Mouse (Mus musculus) hindbrain, embryonic 11.5 days (tissue): ENCODE measurements around the gene Clptm1. TPM values are rescaled to one million over a fixed set of nuclear protein-coding genes. Genes with fewer than 3 reads are reported as not detected.
A peak's percentile ranks its signal among the peaks of the same experiment; 100 is the strongest.
"Not testable (repeated sequence)": the region's sequence is repeated elsewhere in the genome, so short reads cannot be mapped to it uniquely, and the experiment has no call there.

Experiments used
- ATAC-seq: fragments of 200-750 bp; cut with Nextera tagmentation; 2 replicates; pipeline ENCODE4 v1.8.0; 2017; ENCODE audit warnings: mild to moderate bottlenecking, moderate TSS enrichment, moderate library complexity; ENCODE audit not compliant: low FRiP score
- DNase-seq: peaks from one replicate; pipeline ENCODE4 v3.0.0-alpha.2; 2015; ENCODE audit warnings: low spot score
- H3K27ac ChIP-seq: fragments of 300-500 bp; sonication (generic); 2 replicates; pipeline ENCODE4 v1.5.1; 2014; ENCODE audit warnings: mild to moderate bottlenecking, low read depth, low read length
- H3K27me3 ChIP-seq: fragments of 300-500 bp; sonication (generic); 2 replicates; pipeline ENCODE4 v1.6.1; 2014; ENCODE audit warnings: mild to moderate bottlenecking, low read length, moderate library complexity, mixed read lengths; ENCODE audit not compliant: control insufficient read depth, insufficient read depth
- H3K36me3 ChIP-seq: fragments of 300-500 bp; sonication (generic); 2 replicates; pipeline ENCODE4 v1.6.1; 2014; ENCODE audit warnings: mild to moderate bottlenecking, low read length, moderate library complexity, mixed read lengths; ENCODE audit not compliant: control insufficient read depth, insufficient read depth
- H3K4me1 ChIP-seq: fragments of 300-500 bp; sonication (generic); replicated peaks from 2 replicates; pipeline ENCODE4 v1.6.1; 2014; ENCODE audit warnings: low read length, mixed read lengths; ENCODE audit not compliant: control insufficient read depth, insufficient read depth
- H3K4me2 ChIP-seq: fragments of 300-500 bp; sonication (generic); replicated peaks from 2 replicates; pipeline ENCODE4 v1.6.1; 2014; ENCODE audit warnings: mild to moderate bottlenecking, low read depth, low read length
- H3K4me3 ChIP-seq: fragments of 300-500 bp; sonication (generic); 2 replicates; pipeline ENCODE4 v1.5.1; 2014; ENCODE audit warnings: low read depth, low read length
- H3K9ac ChIP-seq: fragments of 300-500 bp; sonication (generic); 2 replicates; pipeline ENCODE4 v1.6.1; 2014; ENCODE audit warnings: low read depth, low read length
- H3K9me3 ChIP-seq: fragments of 300-500 bp; sonication (generic); 2 replicates; pipeline ENCODE4 v1.6.1; 2016; ENCODE audit warnings: low read length; ENCODE audit not compliant: control insufficient read depth
- WGBS: fragments of 180-500 bp; shearing (Covaris S2); extraction: QIAGEN DNeasy Blood & Tissue Kit; methylation state at CpG from one replicate; pipeline ENCODE4 v1.1.7; 2014; 5-methylcytosine and 5-hydroxymethylcytosine counted together
- polyA plus RNA-seq: library from polyadenylated mRNA; unstranded; fragments of >200 nt; fragmentation: Nextera tagmentation; extraction: Ambion mirVana; gene quantifications from 2 replicates; pipeline ENCODE4 v1.2.1, GENCODE M21; 2014

The Clptm1 gene
- polyA plus RNA-seq, 1 experiment from 2014 or later, result 86.2 TPM

DNA sequence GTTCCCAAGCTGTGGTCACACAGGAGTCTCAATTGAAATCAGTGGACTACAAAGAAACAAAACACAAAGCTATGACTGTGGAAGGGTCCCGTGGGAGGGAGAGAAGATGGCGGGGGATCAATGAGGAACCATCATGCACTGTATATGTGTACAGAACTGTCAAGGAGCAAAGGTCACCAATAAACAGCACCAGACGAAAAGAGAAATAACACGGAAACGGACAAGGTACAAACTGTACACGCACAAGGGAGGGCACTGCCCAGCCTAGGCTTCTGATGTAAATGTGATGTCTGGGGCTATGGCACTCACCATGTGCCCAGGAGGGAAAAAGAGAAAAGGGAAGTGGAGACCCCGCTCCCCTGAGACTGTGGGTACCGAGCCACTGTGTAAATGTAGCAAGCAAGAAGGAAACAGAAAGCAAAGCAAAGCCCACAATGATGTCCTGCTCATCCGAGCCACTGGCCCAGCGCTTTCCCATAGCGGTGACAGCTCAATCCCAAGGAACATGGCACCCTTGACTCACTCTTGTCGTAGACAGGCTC is 49.7 kb downstream of the Clptm1 start:
- Histone ChIP-seq H3K9me3 (no peaks in the 10 kb centered on the region), H3K4me3 (no peak overlapping the region), H3K9ac (no peak overlapping the region), H3K27me3 (no peaks in the 10 kb centered on the region), H3K27ac (no peak overlapping the region), H3K4me1 (no peaks in the 10 kb centered on the region), H3K4me2 (no peak overlapping the region), H3K36me3 (no peaks in the 10 kb centered on the region)
- ATAC-seq, result no peak
- WGBS, result 89% methylated on average over 12 of the region's 12 CpGs
- no peak for DNase-seq

DNA sequence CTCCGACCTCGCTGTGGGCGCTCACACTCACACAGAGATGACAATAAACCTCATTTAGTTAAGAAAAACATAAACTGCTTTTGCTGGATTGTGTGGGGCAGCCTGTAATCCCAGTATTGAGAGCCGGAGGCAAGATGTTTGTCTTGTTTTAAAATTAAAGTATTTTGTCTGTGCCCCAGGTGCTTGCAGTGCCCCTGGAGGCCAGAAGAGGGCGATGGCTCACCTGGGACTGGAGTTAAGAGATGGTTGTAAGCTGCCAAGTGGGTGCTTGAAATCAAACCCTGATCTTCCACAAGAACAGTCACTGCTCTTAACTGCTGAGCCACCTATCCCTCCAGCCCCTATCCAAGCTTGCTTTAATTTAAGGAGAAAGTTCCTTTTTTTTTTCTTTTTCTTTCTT is 53.9 kb downstream of the Clptm1 start:
- Histone ChIP-seq H3K27me3 (no peaks in the 10 kb centered on the region), H3K36me3 (no peaks in the 10 kb centered on the region), H3K4me3 (no peak overlapping the region), H3K27ac (no peak overlapping the region), H3K4me2 (no peak overlapping the region), H3K9me3 (no peaks in the 10 kb centered on the region), H3K4me1 (no peaks in the 10 kb centered on the region), H3K9ac (no peak overlapping the region)
- 77% methylated on average over 5 of the region's 5 CpGs for WGBS
- DNase-seq (no peak), ATAC-seq (no peak)

DNA sequence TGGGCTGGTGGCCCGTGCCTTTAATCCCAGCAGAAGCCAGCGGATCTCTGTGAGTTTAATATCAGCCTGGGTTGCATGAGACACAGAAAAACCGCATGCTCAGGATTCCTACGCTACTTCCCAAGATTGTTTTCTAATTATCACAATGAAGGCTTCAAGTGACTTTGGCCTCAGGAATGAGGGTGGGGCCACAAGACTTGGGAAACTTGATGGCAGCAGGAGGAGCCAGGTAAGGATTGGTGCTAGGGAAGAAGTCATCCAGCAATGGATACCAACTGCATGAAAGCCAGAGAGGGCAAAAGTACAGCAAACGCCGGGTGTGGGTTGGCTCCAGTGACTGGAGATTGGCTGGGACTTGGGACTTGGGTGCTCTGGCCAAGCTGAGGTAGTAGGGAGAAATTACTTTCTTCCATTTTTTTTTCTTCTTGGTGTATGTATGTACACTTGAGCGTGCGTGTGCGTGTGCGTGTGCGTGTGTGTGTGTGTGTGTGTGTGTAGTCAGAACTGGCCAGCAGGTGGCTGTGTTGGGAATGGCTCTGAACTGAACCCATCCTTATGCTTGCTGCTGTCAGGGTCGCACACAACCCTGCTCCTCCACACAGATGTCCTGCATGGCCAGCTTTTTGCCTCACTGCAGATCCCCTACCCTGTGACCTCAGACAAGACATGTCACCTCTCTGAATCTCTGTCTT is 55.0 kb downstream of the Clptm1 start:
- H3K4me2 ChIP-seq, result no peak overlapping the region

DNA sequence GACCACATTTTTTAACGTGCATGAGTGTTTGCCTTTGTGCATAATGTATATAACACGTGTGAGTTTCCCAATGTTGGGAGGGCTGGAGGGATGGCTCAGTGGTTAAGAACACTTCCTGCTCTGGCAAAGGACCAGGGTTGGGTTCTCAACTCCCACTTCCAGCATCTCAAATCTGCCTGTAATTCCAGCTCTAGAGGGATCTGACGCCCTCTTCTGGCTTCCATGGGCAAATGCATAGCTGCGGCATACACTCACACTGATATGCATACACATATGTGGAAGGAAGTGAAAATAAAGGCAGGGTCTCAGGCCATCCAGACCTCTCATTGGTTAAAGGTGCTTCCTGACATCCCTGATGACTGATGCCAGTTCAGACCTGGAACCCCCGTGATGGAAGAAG is 57.5 kb downstream of the Clptm1 start:
- Histone ChIP-seq H3K4me3 (no peak overlapping the region), H3K4me1 (peaks cover 6% of the 10 kb centered on the region), H3K4me2 (no peak overlapping the region), H3K9me3 (no peaks in the 10 kb centered on the region), H3K27me3 (no peaks in the 10 kb centered on the region), H3K27ac (no peak overlapping the region), H3K36me3 (no peaks in the 10 kb centered on the region), H3K9ac (no peak overlapping the region)
- WGBS, result 84% methylated on average over 5 of the region's 5 CpGs
- DNase-seq (no peak), ATAC-seq (no peak)

More for the DNA sequence above, 55.0 kb downstream of the Clptm1 start:
- no peak for ATAC-seq
- Histone ChIP-seq H3K4me1 (no peaks in the 10 kb centered on the region), H3K27me3 (no peaks in the 10 kb centered on the region), H3K9ac (no peak overlapping the region), H3K9me3 (no peaks in the 10 kb centered on the region), H3K4me3 (no peak overlapping the region), H3K36me3 (no peaks in the 10 kb centered on the region), H3K27ac (no peak overlapping the region)
- DNase-seq, result no peak
- WGBS, result 93% methylated on average over 12 of the region's 12 CpGs

DNA sequence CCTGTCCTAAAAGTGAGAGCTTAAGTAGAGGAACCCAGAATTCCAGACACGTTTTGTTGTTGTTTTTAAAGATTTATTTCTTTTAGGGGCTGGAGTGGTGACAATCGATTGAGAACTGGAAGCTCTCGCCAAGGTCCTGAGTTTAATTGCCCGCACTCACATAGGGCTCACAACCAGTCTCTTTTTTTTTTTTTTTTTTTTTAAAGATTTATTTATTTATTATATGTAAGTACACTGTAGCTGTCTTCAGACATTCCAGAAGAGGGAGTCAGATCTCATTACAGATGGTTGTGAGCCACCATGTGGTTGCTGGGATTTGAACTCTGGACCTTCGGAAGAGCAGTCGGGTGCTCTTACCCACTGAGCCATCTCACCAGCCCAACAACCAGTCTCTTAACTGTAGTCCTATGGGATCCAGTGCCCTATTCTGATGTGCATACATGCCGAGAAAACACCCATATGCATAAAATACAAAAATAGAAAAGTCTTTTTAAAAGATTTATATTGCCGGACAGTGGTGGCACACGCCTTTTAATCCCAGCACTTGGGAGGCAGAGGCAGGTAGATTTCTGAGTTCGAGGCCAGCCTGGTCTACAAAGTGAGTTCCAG is 60.1 kb downstream of the Clptm1 start:
- H3K27ac ChIP-seq, H3K9me3 ChIP-seq, DNase-seq, H3K4me1 ChIP-seq, H3K36me3 ChIP-seq, H3K27me3 ChIP-seq: not testable (repeated sequence)
- ATAC-seq, result peak; percentile 3; the same call in 1 of the 2 replicates
- Histone ChIP-seq H3K4me3 (peak overlapping the region; percentile 99), H3K4me2 (peak overlapping the region; percentile 93), H3K9ac (peak overlapping the region; percentile 93; the same call in 1 of the 2 replicates)
- WGBS, result 58% methylated on average over 10 of the region's 10 CpGs

DNA sequence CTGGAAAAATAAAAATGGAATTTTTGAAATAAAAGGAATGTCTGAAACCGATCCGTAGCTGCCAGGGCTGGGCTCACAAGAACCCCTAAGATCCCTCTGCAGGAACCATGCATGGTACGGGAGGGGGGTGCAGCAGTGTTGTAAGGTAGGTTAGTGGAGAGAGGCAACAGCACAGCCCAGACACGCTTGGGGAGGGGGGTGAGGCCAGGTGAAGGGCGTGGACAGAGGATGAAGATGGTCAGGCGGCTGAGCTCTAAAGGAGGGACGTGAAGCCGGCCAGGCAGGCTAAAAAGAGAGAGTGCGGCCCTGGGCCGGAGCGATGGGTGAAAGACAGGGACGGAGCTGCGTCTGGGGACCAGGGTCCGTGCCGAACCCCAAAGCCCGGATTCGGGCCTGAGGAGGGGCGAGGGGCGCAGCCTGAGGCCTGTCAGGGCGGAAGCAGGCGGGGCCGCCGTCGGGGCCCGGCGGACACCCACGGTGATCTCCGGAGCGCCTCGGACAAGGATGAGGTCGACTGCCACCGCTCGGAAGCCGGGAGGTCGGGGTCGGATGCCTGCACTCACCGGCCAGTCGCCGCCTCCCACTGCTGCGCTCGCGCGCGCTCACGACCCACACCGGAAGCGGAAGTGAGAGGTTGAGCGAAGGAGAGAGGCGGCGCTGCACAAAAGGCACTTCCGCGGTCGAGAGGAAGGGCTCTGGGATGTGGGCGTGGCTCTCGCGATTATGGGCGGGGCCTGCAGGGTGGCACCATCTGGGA is 60.8 kb downstream of the Clptm1 start, which contains the start of gene Clasrp:
Gene Clasrp (minus strand): TSS at position 638 of the 757 bp plus-strand sequence.
- no peaks in the 10 kb centered on the region for H3K27me3 ChIP-seq
- H3K4me3 ChIP-seq, result peak within 1 kb of the TSS; percentile 99
- H3K36me3 ChIP-seq, result no peaks in the 10 kb centered on the region
- H3K27ac ChIP-seq, result peak within 1 kb of the TSS; percentile 67
- DNase-seq (peak; percentile 97), ATAC-seq (peak; percentile 93)
- no peaks in the 10 kb centered on the region for H3K9me3 ChIP-seq
- 1% methylated on average over 44 of the region's 57 CpGs for WGBS
- H3K9ac ChIP-seq, result peak within 1 kb of the TSS; percentile 93
- peaks cover 6% of the 10 kb centered on the region for H3K4me1 ChIP-seq
- H3K4me2 ChIP-seq, result peak within 1 kb of the TSS; percentile 93

DNA sequence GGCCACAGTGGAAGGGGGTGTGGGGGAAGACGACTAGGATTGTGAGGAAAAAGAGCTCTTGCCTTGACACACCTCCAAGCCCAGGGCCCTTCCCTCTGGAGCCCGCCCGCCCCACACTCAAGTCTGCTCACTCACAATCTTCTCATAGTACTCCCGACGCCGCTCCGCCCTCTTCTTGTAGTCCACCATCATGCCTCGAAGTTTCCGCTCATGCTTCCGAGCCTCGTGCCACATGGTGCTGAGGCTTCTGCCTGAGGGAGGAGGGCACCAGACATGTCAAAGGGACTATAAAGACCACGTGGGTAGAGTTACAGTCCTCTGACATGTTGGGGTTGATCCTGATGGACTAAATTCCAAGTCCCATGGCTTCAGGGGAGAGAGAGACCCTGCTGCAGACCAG is 61.8 kb downstream of the Clptm1 start:
- H3K9me3 ChIP-seq, result no peaks in the 10 kb centered on the region
- no peaks in the 10 kb centered on the region for H3K36me3 ChIP-seq
- DNase-seq, result no peak
- no peak for ATAC-seq
- peaks cover 6% of the 10 kb centered on the region for H3K4me1 ChIP-seq
- H3K27ac ChIP-seq, result no peak overlapping the region
- H3K4me2 ChIP-seq, result peak overlapping the region; percentile 93
- 83% methylated on average over 12 of the region's 12 CpGs for WGBS
- peak overlapping the region; percentile 11; the same call in 1 of the 2 replicates for H3K9ac ChIP-seq
- H3K4me3 ChIP-seq, result no peak overlapping the region; the same call in 1 of the 2 replicates
- H3K27me3 ChIP-seq, result no peaks in the 10 kb centered on the region

DNA sequence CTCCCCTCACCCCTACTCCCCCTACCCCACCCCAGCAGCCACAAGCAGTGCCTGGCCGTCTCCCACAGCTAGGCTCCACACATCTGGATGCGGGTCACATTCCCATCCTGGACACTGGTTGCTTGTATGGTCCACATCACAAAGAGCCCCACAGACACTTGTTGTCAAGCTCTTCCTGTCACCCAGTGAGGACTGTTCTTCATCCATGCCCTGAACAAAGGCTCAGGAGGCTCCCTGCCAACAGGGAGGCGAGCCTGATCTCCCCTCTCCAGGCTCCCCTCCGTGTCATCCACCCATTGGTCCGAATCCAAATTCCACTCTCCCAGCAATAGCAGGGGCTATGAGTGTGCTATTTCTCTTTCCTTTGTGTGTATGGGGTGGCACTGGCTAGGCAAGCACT is 64.3 kb downstream of the Clptm1 start:
- WGBS, result 66% methylated on average over 5 of the region's 5 CpGs
- Histone ChIP-seq H3K4me1 (peaks cover 6% of the 10 kb centered on the region), H3K27ac (no peak overlapping the region), H3K4me3 (no peak overlapping the region), H3K36me3 (no peaks in the 10 kb centered on the region), H3K9ac (0 out of 2 replicates have a peak overlapping the region, but pooled peaks have one; percentile 34), H3K4me2 (no peak overlapping the region), H3K27me3 (no peaks in the 10 kb centered on the region), H3K9me3 (no peaks in the 10 kb centered on the region)
- no peak for ATAC-seq
- no peak for DNase-seq
